Mouse (Mus musculus) heart, embryonic 12.5 days (tissue): Measurements from ENCODE around the gene Ypel3. TPM values are rescaled to one million over a fixed set of nuclear protein-coding genes. Genes with fewer than 3 reads are reported as not detected.
"Not testable (repeated sequence)": the region's sequence is repeated elsewhere in the genome, so short reads cannot be mapped to it uniquely, and the experiment has no call there.

Source experiments
- ATAC-seq: fragments of 200-750 bp; cut with Nextera tagmentation; 2 replicates; pipeline ENCODE4 v1.8.0; 2017; ENCODE audit warnings: moderate TSS enrichment, moderate library complexity; ENCODE audit not compliant: insufficient number of reproducible peaks, low FRiP score
- H3K27ac ChIP-seq: fragments of 300-500 bp; sonication (generic); 2 replicates; pipeline ENCODE4 v1.5.1; 2016; ENCODE audit warnings: mild to moderate bottlenecking, moderate library complexity; ENCODE audit not compliant: poor library complexity, severe bottlenecking
- H3K27me3 ChIP-seq: fragments of 300-500 bp; sonication (generic); replicated peaks from 2 replicates; pipeline ENCODE4 v1.6.1; 2016; ENCODE audit warnings: mild to moderate bottlenecking, moderate library complexity
- H3K36me3 ChIP-seq: fragments of 300-500 bp; sonication (generic); 2 replicates; pipeline ENCODE4 v1.6.1; 2016; ENCODE audit warnings: mild to moderate bottlenecking, moderate library complexity
- H3K4me1 ChIP-seq: fragments of 300-500 bp; sonication (generic); replicated peaks from 2 replicates; pipeline ENCODE4 v1.6.1; 2016; ENCODE audit warnings: mild to moderate bottlenecking
- H3K4me2 ChIP-seq: fragments of 300-500 bp; sonication (generic); 2 replicates; pipeline ENCODE4 v1.6.1; 2016; ENCODE audit warnings: mild to moderate bottlenecking, moderate library complexity
- H3K4me3 ChIP-seq: fragments of 300-500 bp; sonication (generic); 2 replicates; pipeline ENCODE4 v1.5.1; 2016; ENCODE audit warnings: mild to moderate bottlenecking
- H3K9ac ChIP-seq: fragments of 300-500 bp; sonication (generic); 2 replicates; pipeline ENCODE4 v1.6.1; 2016; ENCODE audit warnings: mild to moderate bottlenecking, moderate library complexity
- H3K9me3 ChIP-seq: fragments of 300-500 bp; sonication (generic); replicated peaks from 2 replicates; pipeline ENCODE4 v1.6.1; 2016; ENCODE audit warnings: mild to moderate bottlenecking, moderate library complexity
- WGBS: fragments of 180-500 bp; shearing (Covaris S2); methylation state at CpG from one replicate; pipeline ENCODE4 v1.1.7; 2016; 5-methylcytosine and 5-hydroxymethylcytosine counted together
- polyA plus RNA-seq: library from polyadenylated mRNA; unstranded; fragments of >200 nt; fragmentation: Nextera tagmentation; extraction: Ambion mirVana; gene quantifications from 2 replicates; pipeline ENCODE4 v1.2.1, GENCODE M21; 2016

Gene Ypel3
- 74.8 and 78.7 TPM in 2 replicates for polyA plus RNA-seq

- peaks cover 28% of the 10 kb centered on the region for H3K36me3 ChIP-seq
Observed at GRCm38 (mm10) chr7:126776598-126777057, at the start of gene Ypel3. TSS of gene Ypel3 (plus strand) at chr7:126776955.

DNA sequence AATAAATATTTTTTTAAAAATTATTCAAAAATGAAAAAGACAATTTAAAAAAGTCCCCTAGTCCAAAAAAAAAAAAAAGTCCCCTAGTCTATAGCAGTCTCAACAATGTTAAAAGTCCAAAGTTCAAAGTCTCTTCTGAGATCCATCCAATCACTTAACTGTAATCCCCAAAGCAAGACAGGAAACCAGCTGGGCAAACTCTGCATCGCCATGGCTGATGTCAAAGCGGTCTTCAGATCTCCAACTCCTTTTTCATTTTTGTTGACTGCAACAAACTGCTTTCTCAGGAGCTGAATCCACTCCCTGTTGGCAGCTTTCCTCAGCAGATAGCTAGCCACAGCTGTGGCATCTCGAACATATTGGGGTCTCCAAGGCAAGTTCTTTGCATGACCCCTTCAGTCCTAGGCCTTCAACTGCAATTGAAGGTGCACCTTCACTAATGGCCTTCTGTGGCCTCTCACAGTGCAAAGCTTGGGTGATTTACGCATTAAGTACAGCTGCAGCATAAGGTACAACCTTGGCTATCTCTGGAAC is 46.4 kb upstream of the Ypel3 start:
- H3K9ac ChIP-seq, H3K27me3 ChIP-seq, H3K36me3 ChIP-seq, H3K4me3 ChIP-seq, H3K27ac ChIP-seq, H3K4me1 ChIP-seq, H3K4me2 ChIP-seq, ATAC-seq, H3K9me3 ChIP-seq: not testable (repeated sequence)
- 71% methylated on average over 4 of the region's 4 CpGs for WGBS

More at GRCm38 (mm10) chr7:126776598-126777057, at the start of gene Ypel3:
- Histone ChIP-seq H3K9me3 (no peaks in the 10 kb centered on the region), H3K4me3 (peak within 1 kb of the TSS; percentile 74), H3K9ac (peak within 1 kb of the TSS; percentile 96), H3K27me3 (no peaks in the 10 kb centered on the region), H3K27ac (peak within 1 kb of the TSS; percentile 76), H3K4me1 (peaks cover 41% of the 10 kb centered on the region), H3K4me2 (peak within 1 kb of the TSS; percentile 94)
- ATAC-seq, result peak; percentile 93
- WGBS, result under 1% methylated on average over 32 of the region's 37 CpGs

DNA sequence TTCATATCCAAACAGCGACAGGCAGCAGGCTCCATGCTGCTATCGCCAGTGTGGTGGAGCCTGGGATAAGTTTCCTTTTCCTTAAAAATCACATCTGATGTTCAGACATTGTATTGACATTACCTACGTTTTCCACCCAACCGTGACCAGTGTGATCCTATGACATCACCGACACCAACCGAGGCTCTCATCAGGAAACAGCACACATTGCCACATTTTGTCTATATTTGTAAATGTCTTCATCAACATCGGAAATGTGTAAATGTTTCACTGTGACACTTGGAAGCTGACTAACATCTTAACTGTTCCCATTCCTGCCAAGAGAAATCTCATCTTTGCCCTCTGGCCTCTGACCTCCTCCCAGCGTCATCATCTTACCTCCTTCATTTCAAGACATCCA is 40.6 kb upstream of the Ypel3 start:
- Histone ChIP-seq H3K4me3 (no peak overlapping the region), H3K27me3 (no peaks in the 10 kb centered on the region), H3K4me1 (no peaks in the 10 kb centered on the region), H3K36me3 (no peaks in the 10 kb centered on the region), H3K9ac (no peak overlapping the region), H3K9me3 (no peaks in the 10 kb centered on the region), H3K27ac (no peak overlapping the region), H3K4me2 (no peak overlapping the region)
- ATAC-seq, result no peak
- WGBS, result 77% methylated on average over 8 of the region's 8 CpGs

DNA sequence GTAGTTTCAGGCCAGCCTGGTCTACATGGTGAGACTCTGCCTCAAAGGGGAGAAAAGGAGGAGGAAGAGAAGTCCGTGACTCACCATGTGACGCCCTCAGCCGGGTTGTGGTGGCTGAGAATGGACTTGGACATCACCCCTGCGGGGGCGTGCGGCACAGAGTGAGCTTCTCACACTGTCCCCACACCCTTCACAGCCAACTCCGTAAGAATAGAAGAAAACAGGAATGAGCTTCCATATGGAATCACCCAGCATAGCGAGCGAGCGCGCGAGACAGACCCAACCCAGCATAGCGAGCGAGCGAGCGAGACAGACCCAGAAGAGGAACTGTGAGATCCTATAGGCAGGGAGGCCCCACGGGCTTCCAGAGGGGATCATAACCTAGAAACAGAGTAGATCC is 37.2 kb upstream of the Ypel3 start:
- H3K4me1 ChIP-seq, result no peaks in the 10 kb centered on the region
- 82% methylated on average over 17 of the region's 17 CpGs for WGBS

GRCm38 (mm10) chr7:126740132-126740735 is 36.5 kb upstream of the Ypel3 start:
- Histone ChIP-seq H3K9ac (no peak overlapping the region), H3K27me3 (no peaks in the 10 kb centered on the region), H3K27ac (no peak overlapping the region), H3K36me3 (no peaks in the 10 kb centered on the region), H3K4me2 (no peak overlapping the region), H3K9me3 (no peaks in the 10 kb centered on the region), H3K4me1 (no peaks in the 10 kb centered on the region), H3K4me3 (no peak overlapping the region)
- WGBS, result 76% methylated on average over 13 of the region's 13 CpGs
- ATAC-seq, result no peak; the same call in 1 of the 2 replicates

More for the DNA sequence above, 37.2 kb upstream of the Ypel3 start:
- Histone ChIP-seq H3K4me2 (no peak overlapping the region), H3K27me3 (no peaks in the 10 kb centered on the region), H3K9me3 (no peaks in the 10 kb centered on the region), H3K27ac (no peak overlapping the region), H3K4me3 (no peak overlapping the region), H3K36me3 (no peaks in the 10 kb centered on the region), H3K9ac (no peak overlapping the region)
- no peak for ATAC-seq

DNA sequence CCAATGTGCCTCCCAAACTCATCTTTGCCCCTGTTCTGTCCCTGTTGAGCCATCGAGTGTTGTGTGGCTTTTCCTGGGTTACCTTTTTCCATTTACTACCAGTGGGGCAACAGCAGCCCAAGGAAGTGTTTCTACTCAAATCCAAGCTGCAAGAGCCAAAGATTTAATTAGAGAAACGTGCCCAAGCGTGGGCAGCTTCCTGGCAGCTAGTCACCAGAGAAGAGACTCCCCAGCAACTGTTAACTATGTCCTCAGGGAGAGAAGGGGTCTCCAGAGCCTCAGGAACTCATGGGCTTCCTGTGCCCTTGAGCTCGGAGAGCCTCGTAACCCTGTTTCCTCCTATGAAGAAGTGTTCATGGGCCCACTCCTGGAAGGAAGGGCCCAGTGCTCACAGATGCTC is 35.8 kb upstream of the Ypel3 start:
- H3K9ac ChIP-seq, result no peak overlapping the region
- no peak overlapping the region for H3K4me3 ChIP-seq
- H3K4me1 ChIP-seq, result no peaks in the 10 kb centered on the region
- no peaks in the 10 kb centered on the region for H3K9me3 ChIP-seq
- no peaks in the 10 kb centered on the region for H3K36me3 ChIP-seq
- ATAC-seq, result no peak
- 76% methylated on average over 5 of the region's 5 CpGs for WGBS
- no peak overlapping the region for H3K27ac ChIP-seq
- H3K4me2 ChIP-seq, result no peak overlapping the region
- H3K27me3 ChIP-seq, result no peaks in the 10 kb centered on the region

- H3K4me3 ChIP-seq, result no peak overlapping the region
Observed at GRCm38 (mm10) chr7:126741452-126741851, 35.3 kb upstream of the Ypel3 start.

DNA sequence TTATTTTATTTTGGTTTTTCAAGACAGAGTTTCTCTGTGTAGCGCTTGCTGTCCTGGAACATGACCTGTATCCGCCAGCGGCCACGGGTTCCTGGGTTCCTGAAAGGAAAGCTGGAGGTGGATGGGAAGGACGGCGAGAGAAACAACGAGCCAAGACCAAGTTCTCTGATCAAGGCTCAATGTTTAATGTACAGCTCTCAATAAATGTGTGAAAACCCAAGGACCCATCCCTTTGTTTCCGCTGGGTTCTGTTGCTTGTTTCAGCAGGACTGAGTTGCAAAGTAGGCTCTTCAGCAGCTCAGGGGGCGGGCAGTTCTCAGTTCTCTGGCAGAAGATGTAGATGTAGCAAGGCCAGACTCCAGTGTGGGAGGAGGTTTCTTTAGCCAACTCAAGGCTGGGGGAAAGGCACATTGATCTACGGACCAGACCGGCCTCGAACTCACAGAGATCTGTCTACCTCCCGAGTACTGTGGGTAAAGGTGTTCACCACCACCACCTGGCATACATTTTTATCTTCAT is 34.7 kb upstream of the Ypel3 start:
- no peaks in the 10 kb centered on the region for H3K4me1 ChIP-seq
- no peaks in the 10 kb centered on the region for H3K9me3 ChIP-seq
- no peak overlapping the region for H3K4me3 ChIP-seq
- no peaks in the 10 kb centered on the region for H3K27me3 ChIP-seq
- H3K4me2 ChIP-seq, result no peak overlapping the region
- H3K9ac ChIP-seq, result no peak overlapping the region
- H3K27ac ChIP-seq, result no peak overlapping the region
- no peaks in the 10 kb centered on the region for H3K36me3 ChIP-seq
- no peak for ATAC-seq
- WGBS, result 86% methylated on average over 13 of the region's 13 CpGs

More at GRCm38 (mm10) chr7:126741452-126741851, 35.3 kb upstream of the Ypel3 start:
- 78% methylated on average over 5 of the region's 5 CpGs for WGBS
- H3K36me3 ChIP-seq, result no peaks in the 10 kb centered on the region
- H3K27ac ChIP-seq, result no peak overlapping the region
- no peak overlapping the region for H3K9ac ChIP-seq
- no peaks in the 10 kb centered on the region for H3K4me1 ChIP-seq
- ATAC-seq, result no peak
- no peaks in the 10 kb centered on the region for H3K9me3 ChIP-seq
- no peaks in the 10 kb centered on the region for H3K27me3 ChIP-seq
- H3K4me2 ChIP-seq, result no peak overlapping the region

DNA sequence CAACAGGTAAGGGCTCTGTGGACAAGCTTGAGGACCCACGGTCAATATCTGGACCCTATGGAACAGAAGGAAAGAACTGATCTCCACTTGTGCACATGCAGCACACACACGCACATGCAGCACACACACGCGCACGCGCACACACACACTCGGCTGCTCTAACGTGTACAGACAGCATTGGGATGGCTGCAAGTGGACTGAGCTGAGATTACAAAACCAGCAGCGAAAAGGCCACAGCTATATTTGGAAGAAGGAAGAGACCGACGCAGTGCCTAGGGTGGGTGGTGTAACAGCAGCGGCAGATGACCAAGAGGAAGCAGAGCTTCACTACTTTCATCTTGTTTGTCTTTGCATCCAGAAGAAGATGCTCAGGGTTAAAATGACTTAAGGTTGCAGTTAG is 30.7 kb upstream of the Ypel3 start:
- no peak overlapping the region for H3K4me2 ChIP-seq
- WGBS, result 70% methylated on average over 12 of the region's 12 CpGs
- no peaks in the 10 kb centered on the region for H3K36me3 ChIP-seq

DNA sequence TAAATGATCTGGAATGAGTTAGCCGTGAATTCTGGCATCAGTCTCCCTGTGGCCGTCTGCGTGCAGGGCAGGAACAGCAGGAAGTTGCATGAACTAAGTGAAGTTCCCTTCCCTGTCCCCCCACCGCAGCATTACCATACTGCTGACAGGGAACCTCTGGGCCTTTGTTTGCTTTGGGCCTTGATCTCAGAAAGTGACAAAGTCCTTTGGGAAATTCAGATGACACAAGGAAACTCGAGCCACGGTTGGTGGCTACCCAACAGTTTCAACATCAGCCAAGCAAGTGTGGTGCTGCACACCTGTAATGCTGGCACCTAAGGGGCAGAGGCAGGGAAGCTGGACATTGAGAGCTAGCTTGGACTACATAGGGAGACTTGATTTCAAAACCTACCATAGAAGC is 30.0 kb upstream of the Ypel3 start:
- WGBS, result 29% methylated on average over 6 of the region's 6 CpGs
- no peak overlapping the region for H3K27ac ChIP-seq
- no peaks in the 10 kb centered on the region for H3K9me3 ChIP-seq
- no peak for ATAC-seq
- H3K9ac ChIP-seq, result no peak overlapping the region
- no peak overlapping the region for H3K4me3 ChIP-seq
- no peaks in the 10 kb centered on the region for H3K27me3 ChIP-seq
- no peaks in the 10 kb centered on the region for H3K4me1 ChIP-seq
- no peak overlapping the region for H3K4me2 ChIP-seq
- no peaks in the 10 kb centered on the region for H3K36me3 ChIP-seq

More for the DNA sequence above, 30.7 kb upstream of the Ypel3 start:
- no peak for ATAC-seq
- H3K9ac ChIP-seq, result no peak overlapping the region
- no peaks in the 10 kb centered on the region for H3K27me3 ChIP-seq
- no peak overlapping the region for H3K27ac ChIP-seq
- H3K4me3 ChIP-seq, result no peak overlapping the region
- no peaks in the 10 kb centered on the region for H3K9me3 ChIP-seq
- no peaks in the 10 kb centered on the region for H3K4me1 ChIP-seq

DNA sequence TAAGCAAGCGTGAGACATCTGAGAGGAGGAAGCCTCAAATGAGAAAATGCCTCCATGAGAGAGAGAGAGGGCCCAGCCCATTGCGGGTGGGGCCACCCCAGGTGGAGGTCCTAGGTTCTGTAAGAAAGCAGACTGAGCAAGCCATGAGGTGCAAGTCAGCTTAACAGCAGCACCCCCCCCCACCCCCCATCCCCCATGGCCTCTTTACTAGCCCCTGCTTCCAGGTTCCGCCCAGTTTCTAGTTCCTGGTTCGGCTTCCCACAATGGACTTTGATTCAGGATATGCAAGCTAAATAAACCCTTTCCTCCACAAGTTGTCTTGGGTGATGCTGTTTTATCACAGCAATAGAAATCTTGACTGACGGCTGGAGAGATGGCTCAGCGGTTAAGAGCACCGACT is 27.9 kb upstream of the Ypel3 start:
- WGBS, result 62% methylated on average over 7 of the region's 7 CpGs
- H3K9ac ChIP-seq, result no peak overlapping the region

More for the DNA sequence above, 27.9 kb upstream of the Ypel3 start:
- Histone ChIP-seq H3K36me3 (no peaks in the 10 kb centered on the region), H3K4me3 (no peak overlapping the region), H3K4me2 (no peak overlapping the region), H3K27ac (no peak overlapping the region), H3K9me3 (no peaks in the 10 kb centered on the region), H3K27me3 (no peaks in the 10 kb centered on the region), H3K4me1 (no peaks in the 10 kb centered on the region)
- no peak for ATAC-seq
